Mouse (Mus musculus) neural tube, embryonic 10.5 days (tissue): ENCODE measurements around the gene Psmb3.
"Not testable (repeated sequence)": the region's sequence is repeated elsewhere in the genome, so short reads cannot be mapped to it uniquely, and the experiment has no call there.

Source experiments
- DNase-seq: peaks from one replicate; pipeline ENCODE4 v3.0.0-alpha.2; 2017; ENCODE audit warnings: low spot score; ENCODE audit errors: extremely low spot score

Psmb3 gene

GRCm38 (mm10) chr11:97703039-97703826, at the start of gene Psmb3:
Gene Psmb3, plus strand, starts transcription at chr11:97703399.
- peak; percentile 94 for DNase-seq

- DNase-seq: no peak
Observed at GRCm38 (mm10) chr11:97654210-97654609, 49.0 kb upstream of the Psmb3 start.

- DNase-seq: no peak
Observed at GRCm38 (mm10) chr11:97656269-97656971, 46.8 kb upstream of the Psmb3 start.

GRCm38 (mm10) chr11:97657184-97657945, 45.8 kb upstream of the Psmb3 start:
- DNase-seq: no peak

GRCm38 (mm10) chr11:97657967-97658366, 45.2 kb upstream of the Psmb3 start:
- not testable (repeated sequence) for DNase-seq

- no peak for DNase-seq
Observed at GRCm38 (mm10) chr11:97658751-97659266, 44.4 kb upstream of the Psmb3 start.

GRCm38 (mm10) chr11:97659267-97659989, 43.8 kb upstream of the Psmb3 start:
- no peak for DNase-seq

GRCm38 (mm10) chr11:97659990-97660714, 43.0 kb upstream of the Psmb3 start:
- peak; percentile 84 for DNase-seq

- DNase-seq: peak; percentile 34
Observed at GRCm38 (mm10) chr11:97660734-97661647, 42.2 kb upstream of the Psmb3 start.

GRCm38 (mm10) chr11:97661648-97662133, 41.5 kb upstream of the Psmb3 start:
- DNase-seq: peak; percentile 51

GRCm38 (mm10) chr11:97662207-97662892, 40.8 kb upstream of the Psmb3 start:
- peak; percentile 33 for DNase-seq

GRCm38 (mm10) chr11:97662893-97663527, 40.2 kb upstream of the Psmb3 start, which contains the start of gene Mllt6:
Gene Mllt6, plus strand, starts transcription at chr11:97663414.
- peak; percentile 79 for DNase-seq

- DNase-seq: peak; percentile 66
Observed at GRCm38 (mm10) chr11:97663528-97664338, 39.5 kb upstream of the Psmb3 start.

- no peak for DNase-seq
Observed at GRCm38 (mm10) chr11:97664339-97664665, 38.9 kb upstream of the Psmb3 start.

- no peak for DNase-seq
Observed at GRCm38 (mm10) chr11:97664771-97665240, 38.4 kb upstream of the Psmb3 start.

- no peak for DNase-seq
Observed at GRCm38 (mm10) chr11:97665431-97665830, 37.8 kb upstream of the Psmb3 start.

- DNase-seq: no peak
Observed at GRCm38 (mm10) chr11:97666221-97666620, 37.0 kb upstream of the Psmb3 start.
